Mouse (Mus musculus) mature B cell (primary cell): Measurements from ENCODE around the gene Plch2.
"Not testable (repeated sequence)": the region's sequence is repeated elsewhere in the genome, so short reads cannot be mapped to it uniquely, and the experiment has no call there.

ENCODE experiments used
- in situ Hi-C: fragments of 300-500 bp; cut with MboI; formaldehyde crosslinking; loops from 2 replicates; pipeline ENCODE4 v1.14.3; 2019

Gene Plch2

DNA sequence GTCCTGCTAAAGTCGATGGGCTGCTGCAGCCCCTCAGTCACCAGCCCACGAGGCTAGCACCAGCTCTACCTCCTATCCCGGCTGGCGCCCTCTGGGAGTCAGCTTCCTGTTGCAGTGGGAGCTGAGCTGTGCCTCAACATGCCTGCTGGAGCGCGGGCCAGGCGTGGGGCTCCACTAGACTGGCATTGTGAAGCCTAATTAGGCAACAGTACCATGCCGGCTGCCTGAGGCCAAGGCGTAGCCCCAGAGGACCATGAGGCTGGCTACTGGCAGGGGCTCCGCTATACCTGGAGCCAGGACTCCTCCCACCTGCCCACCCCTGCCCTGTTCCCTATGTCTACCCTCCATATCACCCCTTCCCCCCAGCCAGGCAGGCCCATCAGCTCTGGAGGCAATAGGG is at the start of gene Plch2:
Gene Plch2, minus strand, starts transcription at position 61 of the 400 bp plus-strand sequence.
- in situ Hi-C loops, result no loop called here

DNA sequence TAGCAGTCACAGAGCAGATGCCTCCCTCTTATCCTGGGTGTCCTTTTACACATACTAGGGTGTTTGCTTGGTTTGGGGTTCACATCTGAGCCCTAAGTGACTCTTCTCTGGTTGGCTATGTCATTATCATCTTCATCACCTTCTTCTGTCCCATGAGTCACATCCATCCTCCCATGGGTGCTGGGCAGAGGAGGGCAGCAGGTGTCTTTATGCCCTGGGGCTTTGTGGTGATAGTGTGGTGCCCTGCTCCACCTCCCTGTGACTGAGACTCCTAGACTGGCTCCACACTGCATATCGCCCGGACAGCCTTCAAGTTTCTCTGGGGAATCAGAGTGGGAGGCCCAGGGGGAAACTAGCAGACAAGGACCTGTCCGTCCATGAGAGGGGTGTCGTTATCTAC is 42.0 kb upstream of the Plch2 start:
- in situ Hi-C loops, result loop anchor here (10.0 kb wide), 1 partner anchor 146 kb away; the partner anchor contains the start of gene Faap20

DNA sequence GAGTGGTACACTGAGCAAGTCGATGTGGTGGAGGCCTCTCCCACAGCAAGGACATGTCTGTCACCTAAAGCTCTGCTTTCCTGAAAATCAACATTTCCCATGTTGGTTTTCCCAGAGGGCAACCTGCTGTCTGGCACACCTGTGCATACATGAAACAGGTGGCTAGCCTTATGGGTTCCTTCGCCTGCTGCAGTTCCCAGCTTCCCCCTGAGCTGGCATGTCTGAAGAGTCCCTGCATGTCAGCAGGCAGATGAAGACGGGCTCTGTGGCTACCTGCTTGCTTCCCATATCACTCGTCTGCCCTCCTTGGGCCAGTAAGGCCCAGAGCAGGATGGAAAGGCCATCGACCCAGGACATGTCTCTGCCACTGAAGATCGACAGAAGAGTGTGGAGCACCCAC is 40.9 kb upstream of the Plch2 start:
- in situ Hi-C loops, result loop anchor here (10.0 kb wide), 1 partner anchor 147 kb away; the partner anchor contains the start of gene Faap20

DNA sequence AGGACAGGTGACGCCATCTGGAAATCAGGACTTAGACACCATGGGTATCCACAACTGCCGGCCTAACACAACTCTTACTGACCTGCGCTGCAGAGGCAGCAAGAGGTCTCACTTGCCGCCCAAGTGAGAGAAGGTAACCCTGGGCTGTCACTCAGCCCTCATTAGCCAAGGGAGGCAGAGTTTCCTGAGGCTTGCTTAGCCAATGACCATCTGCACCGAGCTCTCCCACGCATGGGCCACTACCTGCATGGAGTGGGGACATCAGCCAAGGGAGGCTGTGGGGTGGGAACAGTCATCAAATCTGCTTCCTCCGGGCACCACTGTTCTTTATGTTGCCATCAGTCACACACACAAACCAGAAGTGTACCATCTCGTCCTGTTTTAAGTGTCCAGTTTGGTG is 39.4 kb upstream of the Plch2 start:
- in situ Hi-C loops, result loop anchor here (10.0 kb wide), 1 partner anchor 149 kb away; the partner anchor contains the start of gene Faap20

- in situ Hi-C loops, result loop anchor here (10.0 kb wide), 1 partner anchor 149 kb away; the partner anchor contains the start of gene Faap20
These were observed 38.8 kb upstream of the Plch2 start for GRCm38 (mm10) chr4:155095238-155095900.

- in situ Hi-C loops, result loop anchor here (10.0 kb wide), 1 partner anchor 150 kb away; the partner anchor contains the start of gene Faap20
These were observed 38.0 kb upstream of the Plch2 start for GRCm38 (mm10) chr4:155094565-155094964.

DNA sequence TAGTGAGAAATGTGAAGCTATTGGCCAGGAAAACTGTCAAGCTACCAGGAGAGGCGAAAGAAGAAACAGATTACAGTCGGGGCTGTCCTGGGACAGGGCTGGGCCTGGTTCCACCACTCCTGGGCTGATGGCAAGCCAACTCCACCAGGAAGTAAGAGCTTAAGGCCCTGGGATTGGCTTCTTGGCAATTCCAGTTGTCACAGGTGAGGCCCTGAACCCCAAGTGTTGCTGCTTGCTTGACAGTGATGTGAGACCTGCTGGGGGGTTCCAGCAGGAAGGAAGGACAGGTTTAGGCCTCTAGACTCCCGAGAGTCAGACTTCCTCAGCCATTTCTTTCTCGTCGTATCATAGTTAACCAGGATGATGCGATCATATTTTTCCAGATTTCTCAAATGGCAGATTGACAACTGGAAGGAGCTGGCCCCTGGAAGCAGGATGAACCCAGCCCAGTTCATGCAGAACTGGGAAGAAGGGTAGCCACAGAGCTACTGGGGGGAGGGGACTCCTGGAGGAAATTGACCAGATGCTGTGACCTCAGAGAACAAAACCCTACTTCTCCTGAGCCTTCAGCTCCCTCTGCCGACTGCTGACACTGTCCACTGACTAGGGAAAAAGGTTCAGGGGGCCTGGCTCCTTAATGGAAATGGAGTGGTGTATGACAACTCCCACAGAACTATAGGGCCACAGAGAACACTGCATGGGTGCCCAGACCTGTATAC is 37.0 kb upstream of the Plch2 start:
- in situ Hi-C loops, result loop anchor here (10.0 kb wide), 1 partner anchor 151 kb away; the partner anchor contains the start of gene Faap20

DNA sequence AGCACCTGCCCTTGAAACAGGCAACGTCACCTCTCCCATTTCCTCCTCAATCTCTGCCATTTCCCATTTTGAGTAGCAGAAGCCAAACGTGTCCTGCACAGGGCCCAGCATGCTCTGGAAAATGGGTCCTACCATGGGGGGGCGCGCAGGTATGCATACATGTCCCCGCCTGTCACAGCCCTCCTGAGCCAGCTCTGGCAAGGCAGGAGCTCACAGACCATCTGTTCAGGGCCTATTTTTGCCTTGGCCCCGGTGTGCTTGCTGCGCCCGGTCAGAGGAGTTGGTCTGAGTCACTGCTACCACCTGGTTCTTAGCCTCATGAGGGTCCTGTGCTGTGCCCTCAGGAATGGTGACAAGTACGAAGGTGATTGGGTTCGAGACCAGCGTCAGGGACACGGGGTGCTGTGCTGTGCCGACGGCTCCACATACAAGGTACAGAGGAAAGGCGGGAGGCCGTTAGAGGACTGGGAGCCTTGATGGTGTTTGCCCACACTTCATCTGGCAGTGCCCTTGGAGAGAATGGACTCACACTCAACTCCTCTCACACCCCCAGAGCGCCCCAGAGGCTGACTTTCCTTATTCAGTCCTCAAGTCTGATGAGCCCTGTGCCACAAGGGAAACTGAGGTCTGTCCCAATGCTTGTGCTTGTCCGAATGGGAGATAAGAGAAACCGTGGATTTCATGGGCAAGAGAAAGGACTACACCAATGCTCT is 36.3 kb upstream of the Plch2 start:
- in situ Hi-C loops, result loop anchor here (10.0 kb wide), 1 partner anchor 152 kb away; the partner anchor contains the start of gene Faap20

GRCm38 (mm10) chr4:155090688-155091449 is 34.3 kb upstream of the Plch2 start:
- in situ Hi-C loops, result loop anchor here (10.0 kb wide), 1 partner anchor 154 kb away; the partner anchor contains the start of gene Faap20

- in situ Hi-C loops, result loop anchor here (10.0 kb wide), 1 partner anchor 155 kb away; the partner anchor contains the start of gene Faap20
These were observed 33.6 kb upstream of the Plch2 start for GRCm38 (mm10) chr4:155090147-155090546.

DNA sequence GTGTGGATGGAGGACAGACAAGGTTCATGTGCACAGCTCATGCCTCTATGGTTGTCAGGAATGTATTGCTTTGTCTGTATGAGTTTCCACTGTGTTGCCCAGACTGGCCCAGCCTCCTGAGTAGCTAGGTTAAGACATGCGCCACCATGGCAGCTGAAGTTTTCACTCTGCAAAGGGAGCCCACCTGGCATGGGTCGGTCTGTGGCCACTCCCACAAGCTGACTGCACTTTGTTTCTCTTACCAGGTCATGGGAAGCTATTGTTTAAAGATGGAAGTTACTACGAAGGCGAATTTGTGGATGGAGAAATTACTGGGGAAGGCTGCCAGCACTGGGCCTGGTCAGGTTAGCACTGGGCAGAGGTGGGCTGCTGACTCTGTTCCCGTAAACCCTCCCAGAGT is 32.7 kb upstream of the Plch2 start:
- in situ Hi-C loops, result loop anchor here (10.0 kb wide), 1 partner anchor 124 kb away; the partner anchor contains the start of genes Hes5 and Pank4

GRCm38 (mm10) chr4:155086108-155087024 is 29.8 kb upstream of the Plch2 start, which contains the start of the genes Rer1 and Morn1:
Rer1 (minus strand) TSS chr4:155086382.
Morn1 (plus strand) TSS chr4:155086577.
- in situ Hi-C loops, result loop anchor here (10.0 kb wide), 1 partner anchor 122 kb away; the partner anchor contains the start of genes Hes5 and Pank4

- in situ Hi-C loops, result loop anchor here (10.0 kb wide), 1 partner anchor 121 kb away; the partner anchor contains the start of genes Hes5 and Pank4
These were observed 28.9 kb upstream of the Plch2 start for GRCm38 (mm10) chr4:155085206-155086107.

GRCm38 (mm10) chr4:155084351-155084750 is 27.8 kb upstream of the Plch2 start:
- in situ Hi-C loops, result loop anchor here (10.0 kb wide), 1 partner anchor 120 kb away; the partner anchor contains the start of genes Hes5 and Pank4

GRCm38 (mm10) chr4:155083553-155083952 is 27.0 kb upstream of the Plch2 start:
- in situ Hi-C loops, result loop anchor here (10.0 kb wide), 1 partner anchor 119 kb away; the partner anchor contains the start of genes Hes5 and Pank4

- in situ Hi-C loops, result loop anchor here (10.0 kb wide), 1 partner anchor 115 kb away; the partner anchor contains the start of genes Hes5 and Pank4
These were observed 23.1 kb upstream of the Plch2 start for GRCm38 (mm10) chr4:155079666-155080065.

- in situ Hi-C loops, result not testable (repeated sequence)
These were observed 22.2 kb upstream of the Plch2 start for GRCm38 (mm10) chr4:155078808-155079207.

GRCm38 (mm10) chr4:155076677-155077076 is 20.1 kb upstream of the Plch2 start:
- in situ Hi-C loops, result no loop called here
